Mouse (Mus musculus) bone marrow, adult 2 months (tissue): ENCODE results near the gene Gm49380.

Source experiments
- CTCF ChIP-seq: fragments of 200-500 bp; IDR thresholded peaks from 2 replicates; pipeline ENCODE4 v1.5.1; 2011; ENCODE audit warnings: low read length, control low read depth; ENCODE audit not compliant: control insufficient read depth, insufficient read depth
- POLR2A ChIP-seq: fragments of 200-500 bp; IDR thresholded peaks from 2 replicates; pipeline ENCODE4 v1.6.1; 2011; ENCODE audit warnings: low read depth, mild to moderate bottlenecking, control low read depth, low read length, borderline replicate concordance; ENCODE audit not compliant: control insufficient read depth

- TF ChIP-seq POLR2A: no peak
- no peak for TF ChIP-seq CTCF
These were observed 6.7 kb downstream of the Gm49380 start for GRCm38 (mm10) chr9:44106596-44106995.
